Mouse (Mus musculus): ENCODE data around the gene Zic2. TPM values are rescaled to one million over a fixed set of nuclear protein-coding genes. Genes with fewer than 3 reads are reported as not detected.

The Zic2 gene
- polyA plus RNA-seq, 1 experiment from 2014 or later = 11.4 TPM

DNA sequence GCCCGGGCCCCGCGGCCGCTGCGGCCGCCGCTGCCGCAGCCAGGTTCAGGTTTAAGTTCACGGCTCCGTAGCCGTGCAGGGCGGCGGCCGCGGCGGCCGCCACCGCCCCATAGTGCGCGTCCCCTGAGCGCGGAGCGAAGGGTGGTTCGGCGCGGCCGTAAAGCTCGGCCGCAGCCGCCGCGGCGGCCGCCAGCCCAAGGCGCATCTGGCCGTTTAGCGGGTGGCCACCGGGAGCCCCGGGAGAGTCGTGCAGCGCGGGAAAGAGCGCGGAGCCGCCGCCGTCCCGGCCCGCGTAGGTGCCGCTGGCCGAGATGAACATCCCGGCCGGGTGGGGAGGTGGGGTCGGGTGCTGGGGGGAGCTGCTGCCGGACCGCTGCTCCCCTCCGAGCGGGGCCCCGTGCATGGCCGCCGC, 10.9 kb upstream of the Zic2 start:
- peak; percentile 2; the same call in 1 of the 2 replicates for ATAC-seq (replicated peaks; ENCODE audit: low FRiP score)
- Histone ChIP-seq H3K9me3 (ENCODE audit: control insufficient read depth, low read length) (no peaks in the 10 kb centered on the region), H3K4me2 (ENCODE audit: low read depth, low read length, severe bottlenecking) (peak overlapping the region; percentile 75), H3K36me3 (ENCODE audit: control insufficient read depth, insufficient read depth, low read length) (no peaks in the 10 kb centered on the region), H3K9ac (ENCODE audit: low read length) (peak overlapping the region; percentile 98), H3K27ac (ENCODE audit: low read depth, low read length) (peak overlapping the region; percentile 99), H3K27me3 (ENCODE audit: control insufficient read depth, insufficient read depth, low read length) (peaks cover 13% of the 10 kb centered on the region), H3K4me1 (replicated peaks; ENCODE audit: control insufficient read depth, insufficient read depth, low read length) (peaks cover 11% of the 10 kb centered on the region; the same call in 1 of the 2 replicates), H3K4me3 (ENCODE audit: low read depth, low read length) (peak overlapping the region; percentile 80)
- WGBS = under 1% methylated on average over 45 of the region's 62 CpGs
- DNase-seq (ENCODE audit: low spot score) = no peak

GRCm38 (mm10) chr14:122464763-122465741, 10.2 kb upstream of the Zic2 start, which contains the start of gene Zic5:
TSS of gene Zic5 (minus strand) at chr14:122465677.
- Histone ChIP-seq H3K36me3 (ENCODE audit: control insufficient read depth, insufficient read depth, low read length) (no peaks in the 10 kb centered on the region), H3K4me1 (replicated peaks; ENCODE audit: control insufficient read depth, insufficient read depth, low read length) (peaks cover 13% of the 10 kb centered on the region; the same call in 1 of the 2 replicates)

DNA sequence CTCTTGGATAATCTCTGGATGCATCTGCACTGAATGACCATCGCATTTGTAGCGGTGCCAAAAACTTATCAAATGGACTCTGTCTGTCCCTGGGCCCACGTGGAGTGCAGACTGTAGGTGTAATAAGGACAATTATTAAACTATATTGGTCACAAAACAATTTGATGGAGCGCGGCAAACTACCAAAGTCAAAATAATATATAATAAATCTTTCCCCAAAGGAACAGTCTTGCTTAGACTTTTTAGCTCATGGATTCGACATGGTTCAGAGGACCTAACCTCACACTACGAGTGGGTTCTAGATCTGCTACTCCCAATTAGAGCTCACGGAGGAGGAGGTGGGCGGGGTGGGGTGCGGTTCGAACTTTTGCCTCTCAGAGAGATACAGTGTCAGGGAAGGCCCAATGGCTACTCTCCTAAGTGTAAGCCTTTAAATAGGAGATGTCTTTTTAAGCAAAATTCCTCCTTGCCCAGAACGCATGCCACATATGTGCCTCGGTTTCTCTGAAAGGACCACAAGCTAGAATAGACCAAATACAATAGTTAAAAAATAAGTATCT, 9.2 kb upstream of the Zic2 start:
- Histone ChIP-seq H3K9me3 (ENCODE audit: control insufficient read depth, low read length) (no peaks in the 10 kb centered on the region), H3K4me1 (replicated peaks; ENCODE audit: control insufficient read depth, insufficient read depth, low read length) (peaks cover 13% of the 10 kb centered on the region; the same call in 1 of the 2 replicates), H3K27ac (ENCODE audit: low read depth, low read length) (peak overlapping the region; percentile 99), H3K27me3 (ENCODE audit: control insufficient read depth, insufficient read depth, low read length) (peaks cover 18% of the 10 kb centered on the region), H3K4me3 (ENCODE audit: low read depth, low read length) (peak overlapping the region; percentile 80), H3K36me3 (ENCODE audit: control insufficient read depth, insufficient read depth, low read length) (no peaks in the 10 kb centered on the region), H3K4me2 (ENCODE audit: low read depth, low read length, severe bottlenecking) (peak overlapping the region; percentile 75), H3K9ac (ENCODE audit: low read length) (peak overlapping the region; percentile 57)
- WGBS = 23% methylated on average over 13 of the region's 13 CpGs
- no peak for ATAC-seq (replicated peaks; ENCODE audit: low FRiP score)
- peak; percentile 63 for DNase-seq (ENCODE audit: low spot score)

More at GRCm38 (mm10) chr14:122464763-122465741, 10.2 kb upstream of the Zic2 start, which contains the start of gene Zic5:
- H3K27ac ChIP-seq (ENCODE audit: low read depth, low read length) = peak within 1 kb of the TSS; percentile 99
- H3K9me3 ChIP-seq (ENCODE audit: control insufficient read depth, low read length) = no peaks in the 10 kb centered on the region
- peaks cover 15% of the 10 kb centered on the region for H3K27me3 ChIP-seq (ENCODE audit: control insufficient read depth, insufficient read depth, low read length)
- H3K4me3 ChIP-seq (ENCODE audit: low read depth, low read length) = peak within 1 kb of the TSS; percentile 80
- H3K4me2 ChIP-seq (ENCODE audit: low read depth, low read length, severe bottlenecking) = peak within 1 kb of the TSS; percentile 75
- H3K9ac ChIP-seq (ENCODE audit: low read length) = peak within 1 kb of the TSS; percentile 98
- ATAC-seq (replicated peaks; ENCODE audit: low FRiP score) (peak; percentile 88), DNase-seq (ENCODE audit: low spot score) (peak; percentile 94)
- under 1% methylated on average over 56 of the region's 62 CpGs for WGBS

- ATAC-seq (replicated peaks; ENCODE audit: low FRiP score) (no peak), DNase-seq (ENCODE audit: low spot score) (no peak)
- WGBS = 54% methylated on average over 7 of the region's 7 CpGs
- H3K4me1 ChIP-seq (replicated peaks; ENCODE audit: control insufficient read depth, insufficient read depth, low read length) = peaks cover 15% of the 10 kb centered on the region; the same call in 1 of the 2 replicates
- peak overlapping the region; percentile 75; the same call in 1 of the 2 replicates for H3K4me2 ChIP-seq (ENCODE audit: low read depth, low read length, severe bottlenecking)
- no peaks in the 10 kb centered on the region for H3K36me3 ChIP-seq (ENCODE audit: control insufficient read depth, insufficient read depth, low read length)
- H3K27ac ChIP-seq (ENCODE audit: low read depth, low read length) = no peak overlapping the region
- no peak overlapping the region for H3K9ac ChIP-seq (ENCODE audit: low read length)
- H3K4me3 ChIP-seq (ENCODE audit: low read depth, low read length) = no peak overlapping the region
- no peaks in the 10 kb centered on the region for H3K9me3 ChIP-seq (ENCODE audit: control insufficient read depth, low read length)
- peaks cover 17% of the 10 kb centered on the region for H3K27me3 ChIP-seq (ENCODE audit: control insufficient read depth, insufficient read depth, low read length)
Measured at GRCm38 (mm10) chr14:122466756-122467362, 8.4 kb upstream of the Zic2 start.

DNA sequence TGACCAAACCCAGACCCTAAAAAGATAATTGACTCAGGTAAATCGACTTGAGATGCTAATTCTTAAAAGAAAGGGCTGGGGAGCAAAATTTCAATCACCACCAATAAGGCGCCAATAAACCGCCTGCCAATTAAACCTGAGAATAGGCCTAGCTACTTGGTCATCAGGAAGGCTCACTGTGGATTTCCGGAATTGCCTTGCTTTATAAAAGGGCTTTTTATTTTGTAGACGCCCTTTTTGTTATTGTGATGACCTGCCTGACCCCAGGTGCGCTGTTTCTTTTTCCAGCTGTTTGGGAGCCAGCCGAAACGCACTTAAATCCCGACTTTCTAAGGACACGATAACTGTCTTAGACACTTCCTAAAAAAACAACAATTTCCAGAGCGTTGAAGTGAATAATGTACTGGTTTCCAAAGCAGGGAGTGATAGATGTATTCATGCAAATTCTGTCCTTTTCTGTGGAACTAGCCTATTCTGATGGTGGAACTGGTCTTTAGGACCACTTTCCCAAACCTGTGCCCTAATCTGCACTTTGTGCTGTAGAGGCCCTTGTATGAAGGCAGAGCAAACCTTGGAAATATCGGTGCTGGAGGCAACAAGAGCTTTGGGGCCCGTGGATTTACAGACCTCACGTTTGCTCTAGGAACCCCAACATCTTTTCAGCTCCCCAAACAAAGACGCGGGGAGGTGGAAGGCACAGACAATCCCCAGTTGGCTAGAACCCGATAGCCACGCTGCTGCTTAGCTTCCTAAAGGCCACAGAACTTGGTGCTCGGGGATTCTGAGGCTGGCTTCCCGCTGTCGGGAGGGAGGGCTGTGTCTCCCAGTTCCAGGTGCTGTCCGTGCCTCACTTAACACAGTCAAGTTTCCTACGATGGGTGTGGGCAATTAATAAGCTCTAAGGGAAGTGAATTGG, 7.1 kb upstream of the Zic2 start:
- H3K4me1 ChIP-seq (replicated peaks; ENCODE audit: control insufficient read depth, insufficient read depth, low read length) = peaks cover 12% of the 10 kb centered on the region; the same call in 1 of the 2 replicates

DNA sequence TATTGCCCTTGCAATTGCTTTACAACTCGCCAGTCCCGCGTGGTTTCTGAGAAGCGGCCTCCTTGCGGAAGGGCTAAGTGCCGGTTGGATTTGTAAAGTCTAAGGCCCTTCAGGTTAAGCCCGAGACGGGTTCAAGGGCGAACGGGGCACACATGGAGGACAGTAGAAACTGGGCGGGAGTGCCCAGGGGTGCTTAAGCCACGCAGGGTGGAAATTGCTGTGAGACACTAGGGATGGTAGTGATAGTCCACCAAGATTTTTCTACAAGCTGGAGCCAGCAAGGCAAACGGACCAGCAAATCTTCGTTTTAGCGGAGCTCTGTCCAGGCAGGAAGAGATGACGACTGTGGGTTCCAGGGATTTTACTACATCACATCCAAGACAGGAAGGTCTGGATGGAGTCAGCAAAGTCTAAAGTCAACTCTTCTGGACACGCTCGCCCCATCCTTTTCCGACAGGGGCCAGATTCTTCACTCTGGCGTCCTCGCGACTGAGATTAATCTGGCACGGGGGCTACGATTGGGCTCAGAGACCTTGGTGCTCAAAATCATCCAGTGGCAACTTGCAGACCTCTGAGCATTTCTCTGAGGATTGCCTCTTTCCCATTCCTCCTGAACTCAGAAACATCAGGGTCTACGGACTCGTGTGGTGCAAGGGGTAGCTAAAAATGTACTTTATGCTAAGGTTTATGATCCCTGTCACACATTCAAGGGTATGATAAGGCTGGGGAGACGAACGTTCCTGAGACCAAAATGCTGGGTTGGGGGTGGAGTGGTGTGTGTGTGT, 6.1 kb upstream of the Zic2 start:
- Histone ChIP-seq H3K27ac (ENCODE audit: low read depth, low read length) (peak overlapping the region; percentile 84), H3K27me3 (ENCODE audit: control insufficient read depth, insufficient read depth, low read length) (peaks cover 16% of the 10 kb centered on the region), H3K4me1 (replicated peaks; ENCODE audit: control insufficient read depth, insufficient read depth, low read length) (peaks cover 14% of the 10 kb centered on the region; the same call in 1 of the 2 replicates), H3K36me3 (ENCODE audit: control insufficient read depth, insufficient read depth, low read length) (no peaks in the 10 kb centered on the region), H3K4me3 (ENCODE audit: low read depth, low read length) (peak overlapping the region; percentile 24), H3K4me2 (ENCODE audit: low read depth, low read length, severe bottlenecking) (peak overlapping the region; percentile 55), H3K9me3 (ENCODE audit: control insufficient read depth, low read length) (no peaks in the 10 kb centered on the region), H3K9ac (ENCODE audit: low read length) (peak overlapping the region; percentile 66)
- ATAC-seq (replicated peaks; ENCODE audit: low FRiP score) = no peak
- WGBS = 3% methylated on average over 28 of the region's 28 CpGs
- peak; percentile 76 for DNase-seq (ENCODE audit: low spot score)

More for the DNA sequence above, 7.1 kb upstream of the Zic2 start:
- DNase-seq (ENCODE audit: low spot score) (peak; percentile 77), ATAC-seq (replicated peaks; ENCODE audit: low FRiP score) (no peak)
- peak overlapping the region; percentile 55 for H3K4me2 ChIP-seq (ENCODE audit: low read depth, low read length, severe bottlenecking)
- peaks cover 16% of the 10 kb centered on the region for H3K27me3 ChIP-seq (ENCODE audit: control insufficient read depth, insufficient read depth, low read length)
- no peaks in the 10 kb centered on the region for H3K9me3 ChIP-seq (ENCODE audit: control insufficient read depth, low read length)
- peak overlapping the region; percentile 24 for H3K4me3 ChIP-seq (ENCODE audit: low read depth, low read length)
- WGBS = 4% methylated on average over 23 of the region's 23 CpGs
- peak overlapping the region; percentile 84 for H3K27ac ChIP-seq (ENCODE audit: low read depth, low read length)
- no peaks in the 10 kb centered on the region for H3K36me3 ChIP-seq (ENCODE audit: control insufficient read depth, insufficient read depth, low read length)
- peak overlapping the region; percentile 66 for H3K9ac ChIP-seq (ENCODE audit: low read length)

GRCm38 (mm10) chr14:122471449-122472085, 3.7 kb upstream of the Zic2 start:
- H3K4me2 ChIP-seq (ENCODE audit: low read depth, low read length, severe bottlenecking) = peak overlapping the region; percentile 55
- DNase-seq (ENCODE audit: low spot score) (peak; percentile 56), ATAC-seq (replicated peaks; ENCODE audit: low FRiP score) (no peak)
- peaks cover 15% of the 10 kb centered on the region for H3K27me3 ChIP-seq (ENCODE audit: control insufficient read depth, insufficient read depth, low read length)
- H3K9me3 ChIP-seq (ENCODE audit: control insufficient read depth, low read length) = no peaks in the 10 kb centered on the region
- H3K27ac ChIP-seq (ENCODE audit: low read depth, low read length) = peak overlapping the region; percentile 99
- peak overlapping the region; percentile 84 for H3K4me3 ChIP-seq (ENCODE audit: low read depth, low read length)
- no peaks in the 10 kb centered on the region for H3K36me3 ChIP-seq (ENCODE audit: control insufficient read depth, insufficient read depth, low read length)
- peak overlapping the region; percentile 68 for H3K9ac ChIP-seq (ENCODE audit: low read length)
- peaks cover 12% of the 10 kb centered on the region; the same call in 1 of the 2 replicates for H3K4me1 ChIP-seq (replicated peaks; ENCODE audit: control insufficient read depth, insufficient read depth, low read length)
- WGBS = 6% methylated on average over 31 of the region's 31 CpGs
